Mouse (Mus musculus) lung, postnatal 0 days (tissue): ENCODE data around the gene Olfr1339. TPM values are rescaled to one million over a fixed set of nuclear protein-coding genes. Genes with fewer than 3 reads are reported as not detected.

Experiments used
- ATAC-seq: fragments of 200-750 bp; cut with Nextera tagmentation; 2 replicates; pipeline ENCODE4 v1.8.0; 2017; ENCODE audit warnings: moderate library complexity
- DNase-seq: peaks from one replicate; pipeline ENCODE4 v3.0.0-alpha.2; 2016; ENCODE audit warnings: low spot score
- H3K27ac ChIP-seq: fragments of 300-500 bp; sonication (generic); 2 replicates; pipeline ENCODE4 v1.5.1; 2014; ENCODE audit warnings: antibody characterized with exemption, mild to moderate bottlenecking, low read length, mixed read lengths
- H3K27me3 ChIP-seq: fragments of 300-500 bp; sonication (generic); replicated peaks from 2 replicates; pipeline ENCODE4 v1.6.1; 2014; ENCODE audit warnings: low read length, mixed read lengths; ENCODE audit not compliant: insufficient read depth
- H3K36me3 ChIP-seq: fragments of 300-500 bp; sonication (generic); 2 replicates; pipeline ENCODE4 v1.6.1; 2014; ENCODE audit warnings: low read length, mixed read lengths; ENCODE audit not compliant: insufficient read depth
- H3K4me1 ChIP-seq: fragments of 300-500 bp; sonication (generic); 2 replicates; pipeline ENCODE4 v1.6.1; 2014; ENCODE audit warnings: antibody characterized with exemption, low read depth, low read length, mixed read lengths; ENCODE audit not compliant: insufficient read depth
- H3K4me2 ChIP-seq: fragments of 300-500 bp; sonication (generic); replicated peaks from 2 replicates; pipeline ENCODE4 v1.6.1; 2014; ENCODE audit warnings: low read depth, mild to moderate bottlenecking, low read length, moderate library complexity, mixed read lengths
- H3K4me3 ChIP-seq: fragments of 300-500 bp; sonication (generic); 2 replicates; pipeline ENCODE4 v1.5.1; 2014; ENCODE audit warnings: low read depth, low read length
- H3K9ac ChIP-seq: fragments of 300-500 bp; sonication (generic); replicated peaks from 2 replicates; pipeline ENCODE4 v1.6.1; 2014; ENCODE audit warnings: low read depth, mild to moderate bottlenecking
- H3K9me3 ChIP-seq: fragments of 300-500 bp; sonication (generic); 2 replicates; pipeline ENCODE4 v1.6.1; 2016; ENCODE audit warnings: low read length, mixed read lengths
- CTCF ChIP-seq: IDR thresholded peaks from 2 replicates; pipeline ENCODE4 v1.5.1; 2016; ENCODE audit warnings: antibody characterized with exemption, mild to moderate bottlenecking
- EP300 ChIP-seq: IDR thresholded peaks from 2 replicates; pipeline ENCODE4 v1.6.1; 2016; ENCODE audit warnings: antibody characterized with exemption, mild to moderate bottlenecking, control low read depth
- WGBS: fragments of 180-500 bp; shearing (Covaris S2); extraction: QIAGEN DNeasy Blood & Tissue Kit; methylation state at CpG from one replicate; pipeline ENCODE4 v1.1.7; 2014; 5-methylcytosine and 5-hydroxymethylcytosine counted together
- polyA plus RNA-seq: library from polyadenylated mRNA; unstranded; fragments of >200 nt; fragmentation: Nextera tagmentation; extraction: Ambion mirVana; gene quantifications from 2 replicates; pipeline ENCODE4 v1.2.1, GENCODE M21; 2015

Gene Olfr1339
- polyA plus RNA-seq, 1 experiment from 2014 or later, result not detected

GRCm38 (mm10) chr4:118782486-118782885 lies 50.5 kb downstream of the Olfr1339 start, which contains the start of gene Olfr1337:
Olfr1337 (minus strand) TSS chr4:118782586.
- no peaks in the 10 kb centered on the region for H3K36me3 ChIP-seq
- no peak within 1 kb of the TSS for H3K27ac ChIP-seq
- no peaks in the 10 kb centered on the region for H3K4me1 ChIP-seq
- 69% methylated on average over 2 of the region's 2 CpGs for WGBS
- H3K4me2 ChIP-seq, result no peak within 1 kb of the TSS
- H3K4me3 ChIP-seq, result no peak within 1 kb of the TSS
- H3K9me3 ChIP-seq, result no peaks in the 10 kb centered on the region
- H3K9ac ChIP-seq, result no peak within 1 kb of the TSS
- DNase-seq (no peak), ATAC-seq (no peak)
- H3K27me3 ChIP-seq, result no peaks in the 10 kb centered on the region
- TF ChIP-seq EP300 (no peak), CTCF (no peak)

Other genes with a start within 250 kb of the Olfr1339 start
- 108 and 119 TPM in 2 replicates for gene Tie1, start 242.1 kb upstream of the Olfr1339 start, polyA plus RNA-seq
- gene 2610528J11Rik, start 205.2 kb upstream of the Olfr1339 start, polyA plus RNA-seq, result 23.1 and 23.2 TPM in 2 replicates
- 16.7 and 17.4 TPM in 2 replicates for gene Tmem125, start 188.1 kb upstream of the Olfr1339 start, polyA plus RNA-seq
- 1.7 and 2.1 TPM in 2 replicates for gene Cfap57, start 111.4 kb upstream of the Olfr1339 start, polyA plus RNA-seq
- gene Ebna1bp2, start 111.4 kb upstream of the Olfr1339 start, polyA plus RNA-seq, result 85.5 and 87.8 TPM in 2 replicates
- not detected in 2 replicates for gene Olfr62, start 73.2 kb upstream of the Olfr1339 start, polyA plus RNA-seq
- 0.91 and 1.5 TPM in 2 replicates for gene Olfr1342, start 39.4 kb upstream of the Olfr1339 start, polyA plus RNA-seq
- gene Olfr1341, start 28.7 kb upstream of the Olfr1339 start, polyA plus RNA-seq, result not detected in 2 replicates
- gene Olfr1340, start 12.0 kb upstream of the Olfr1339 start, polyA plus RNA-seq, result not detected in 2 replicates
- not detected in 2 replicates for gene Olfr1338, start 26.6 kb downstream of the Olfr1339 start, polyA plus RNA-seq
- gene Olfr1337, start 50.4 kb downstream of the Olfr1339 start, polyA plus RNA-seq, result not detected in 2 replicates
- not detected in 2 replicates for gene Olfr1335, start 77.8 kb downstream of the Olfr1339 start, polyA plus RNA-seq
- gene Olfr1333, start 104.1 kb downstream of the Olfr1339 start, polyA plus RNA-seq, result not detected in 2 replicates
- not detected in 2 replicates for gene Olfr1331, start 132.5 kb downstream of the Olfr1339 start, polyA plus RNA-seq
- 0.05 TPM in 1 of 2 replicates, not detected in the other for gene Olfr1330, start 156.4 kb downstream of the Olfr1339 start, polyA plus RNA-seq
- gene Olfr1329, start 185.3 kb downstream of the Olfr1339 start, polyA plus RNA-seq, result not detected in 2 replicates
- not detected in 2 replicates for gene Olfr1328, start 206.4 kb downstream of the Olfr1339 start, polyA plus RNA-seq
- gene Lao1, start 229.4 kb downstream of the Olfr1339 start, polyA plus RNA-seq, result 0.99 TPM in 1 of 2 replicates, not detected in the other